Mouse (Mus musculus): ENCODE measurements around the gene Ppp3cb.

GRCm38 (mm10) chr14:20486031-20486430, 60.3 kb downstream of the Ppp3cb start:
- TF ChIP-seq CTCF (IDR thresholded peaks at IDR 0.05; ENCODE audit: low read depth) (no peak), EP300 (IDR thresholded peaks at IDR 0.05; ENCODE audit: low read depth) (no peak)

All from liver, embryonic 14.5 days (tissue).